Mouse (Mus musculus) kidney, adult 2 months (tissue): ENCODE measurements around the gene Ptprn.

ENCODE experiments used
- CTCF ChIP-seq: fragments of 200-500 bp; conservative IDR thresholded peaks from 2 replicates; pipeline ENCODE4 v1.5.1; 2011; ENCODE audit warnings: low read depth, mild to moderate bottlenecking, control low read depth, low read length, moderate library complexity, mixed read lengths; ENCODE audit not compliant: insufficient read depth, insufficient read length
- POLR2A ChIP-seq: fragments of 200-500 bp; IDR thresholded peaks from one replicate; pipeline ENCODE4 v1.6.1; 2011; ENCODE audit warnings: low read depth, low read length, control low read depth

DNA sequence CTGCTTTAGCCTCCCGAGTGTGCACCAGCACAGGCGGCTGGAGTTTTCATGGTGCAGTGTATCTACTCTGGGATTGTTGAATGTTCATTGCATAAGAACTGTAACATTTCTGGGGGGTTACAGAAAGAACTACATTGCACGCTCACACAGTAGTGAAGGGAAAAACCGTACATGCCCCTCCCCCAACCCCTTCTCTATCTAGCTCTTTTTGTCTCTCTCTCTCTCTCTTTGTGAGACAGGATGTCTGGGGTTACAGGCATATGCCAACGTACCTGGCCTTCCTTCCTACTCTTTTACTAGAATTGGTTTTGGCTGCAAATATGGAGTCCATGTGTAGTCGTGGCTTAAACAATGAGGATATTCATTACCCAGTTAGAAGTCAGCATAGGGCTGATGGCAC is 41.4 kb downstream of the Ptprn start:
- TF ChIP-seq POLR2A, result no peak
- no peak for TF ChIP-seq CTCF
